Mouse (Mus musculus) heart, adult 2 months (tissue): ENCODE data around the gene Pcdh15.

Experiments used
- CTCF ChIP-seq: fragments of 200-600 bp; IDR thresholded peaks from 2 replicates; pipeline ENCODE4 v1.8.1; 2022; ENCODE audit warnings: antibody characterized with exemption, mild to moderate bottlenecking, moderate library complexity
- EP300 ChIP-seq: fragments of 200-500 bp; IDR thresholded peaks from 2 replicates; pipeline ENCODE4 v1.6.1; 2011; ENCODE audit warnings: low read depth, low read length, control low read depth; ENCODE audit not compliant: insufficient read depth
- POLR2A ChIP-seq: fragments of 200-500 bp; IDR thresholded peaks from 2 replicates; pipeline ENCODE4 v1.6.1; 2011; ENCODE audit warnings: mild to moderate bottlenecking, low read depth, low read length, control low read depth; ENCODE audit not compliant: insufficient read depth

GRCm38 (mm10) chr10:74086653-74087052 lies 987.5 kb downstream of the Pcdh15 start:
- TF ChIP-seq CTCF (no peak), POLR2A (no peak), EP300 (no peak)
